Mouse (Mus musculus) liver, embryonic 11.5 days (tissue): Measurements from ENCODE around the gene Myom1. TPM values are rescaled to one million over a fixed set of nuclear protein-coding genes. Genes with fewer than 3 reads are reported as not detected.

Source experiments
- ATAC-seq: fragments of 200-750 bp; cut with Nextera tagmentation; replicated peaks from 2 replicates; pipeline ENCODE4 v1.8.0; 2017; ENCODE audit warnings: moderate number of reproducible peaks, mild to moderate bottlenecking, moderate TSS enrichment, moderate library complexity; ENCODE audit not compliant: low FRiP score
- DNase-seq: peaks from one replicate; pipeline ENCODE4 v3.0.0-alpha.2; 2017; ENCODE audit warnings: low spot score
- H3K27ac ChIP-seq: fragments of 300-500 bp; sonication (generic); 2 replicates; pipeline ENCODE4 v1.5.1; 2014; ENCODE audit warnings: mild to moderate bottlenecking, low read depth, low read length, control low read depth
- H3K27me3 ChIP-seq: fragments of 300-500 bp; sonication (generic); replicated peaks from 2 replicates; pipeline ENCODE4 v1.6.1; 2014; ENCODE audit warnings: low read length, mixed read lengths; ENCODE audit not compliant: control insufficient read depth, insufficient read depth
- H3K36me3 ChIP-seq: fragments of 300-500 bp; sonication (generic); 2 replicates; pipeline ENCODE4 v1.6.1; 2014; ENCODE audit warnings: mild to moderate bottlenecking, low read length, moderate library complexity, mixed read lengths; ENCODE audit not compliant: control insufficient read depth, insufficient read depth
- H3K4me1 ChIP-seq: fragments of 300-500 bp; sonication (generic); replicated peaks from 2 replicates; pipeline ENCODE4 v1.6.1; 2014; ENCODE audit warnings: low read length, mixed read lengths; ENCODE audit not compliant: control insufficient read depth, insufficient read depth
- H3K4me2 ChIP-seq: fragments of 300-500 bp; sonication (generic); 2 replicates; pipeline ENCODE4 v1.6.1; 2014; ENCODE audit warnings: mild to moderate bottlenecking, control low read depth, moderate library complexity
- H3K4me3 ChIP-seq: fragments of 300-500 bp; sonication (generic); 2 replicates; pipeline ENCODE4 v1.5.1; 2014; ENCODE audit warnings: low read depth, low read length, control low read depth
- H3K9ac ChIP-seq: fragments of 300-500 bp; sonication (generic); 2 replicates; pipeline ENCODE4 v1.6.1; 2014; ENCODE audit warnings: low read depth, low read length, control low read depth
- H3K9me3 ChIP-seq: fragments of 300-500 bp; sonication (generic); 2 replicates; pipeline ENCODE4 v1.6.1; 2016; ENCODE audit warnings: low read length, inconsistent platforms, mixed read lengths; ENCODE audit not compliant: control insufficient read depth
- WGBS: fragments of 180-500 bp; shearing (Covaris S2); extraction: QIAGEN DNeasy Blood & Tissue Kit; methylation state at CpG from one replicate; pipeline ENCODE4 v1.1.7; 2014; 5-methylcytosine and 5-hydroxymethylcytosine counted together
- polyA plus RNA-seq: library from polyadenylated mRNA; unstranded; fragments of >200 nt; fragmentation: Nextera tagmentation; extraction: Ambion mirVana; gene quantifications from 2 replicates; pipeline ENCODE4 v1.2.1, GENCODE M21; 2014

Myom1 gene
- polyA plus RNA-seq, 1 experiment from 2014 or later = 7.3 TPM

DNA sequence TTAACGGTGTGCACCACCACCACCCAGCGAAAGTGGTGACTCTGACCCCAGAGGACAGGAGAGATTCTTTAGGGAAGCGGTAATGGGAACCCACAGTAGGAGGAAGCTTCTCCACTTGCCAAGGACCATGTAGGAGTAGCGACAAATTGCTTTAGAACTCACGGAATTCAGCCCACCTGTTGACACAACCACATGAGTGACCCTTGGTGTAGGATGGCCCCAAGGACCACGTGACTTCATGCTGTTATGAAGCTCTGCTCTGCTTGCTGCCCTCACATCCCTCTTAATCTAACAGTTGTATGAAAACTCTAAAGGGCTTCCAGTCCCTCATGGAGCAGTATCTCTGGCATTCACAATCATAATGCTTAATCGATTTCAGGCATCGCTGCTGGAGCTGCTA lies 46.9 kb downstream of the Myom1 start:
- ATAC-seq (no peak), DNase-seq (no peak)
- H3K4me3 ChIP-seq = no peak overlapping the region
- 85% methylated on average over 8 of the region's 8 CpGs for WGBS
- H3K27ac ChIP-seq = no peak overlapping the region
- no peak overlapping the region for H3K9ac ChIP-seq
- no peaks in the 10 kb centered on the region for H3K4me1 ChIP-seq
- no peaks in the 10 kb centered on the region for H3K36me3 ChIP-seq
- no peaks in the 10 kb centered on the region for H3K27me3 ChIP-seq
- H3K4me2 ChIP-seq = no peak overlapping the region
- no peaks in the 10 kb centered on the region for H3K9me3 ChIP-seq

GRCm38 (mm10) chr17:71053134-71053708 lies 50.8 kb downstream of the Myom1 start:
- Histone ChIP-seq H3K9ac (no peak overlapping the region), H3K36me3 (0 out of 2 replicates have a peak, but pooled peaks cover 2% of the 10 kb centered on the region), H3K4me3 (no peak overlapping the region), H3K4me2 (no peak overlapping the region), H3K9me3 (no peaks in the 10 kb centered on the region), H3K27me3 (no peaks in the 10 kb centered on the region), H3K27ac (no peak overlapping the region), H3K4me1 (peaks cover 6% of the 10 kb centered on the region; the same call in 1 of the 2 replicates)
- peak; percentile 16 for DNase-seq
- WGBS = 84% methylated on average over 6 of the region's 6 CpGs
- ATAC-seq = no peak; the same call in 1 of the 2 replicates

GRCm38 (mm10) chr17:71055203-71055894 lies 52.9 kb downstream of the Myom1 start:
- H3K27ac ChIP-seq = no peak overlapping the region

GRCm38 (mm10) chr17:71056405-71056804 lies 54.0 kb downstream of the Myom1 start:
- H3K9ac ChIP-seq = no peak overlapping the region
- no peaks in the 10 kb centered on the region for H3K27me3 ChIP-seq
- WGBS = 36% methylated on average over 7 of the region's 7 CpGs
- no peak overlapping the region for H3K27ac ChIP-seq
- H3K9me3 ChIP-seq = no peaks in the 10 kb centered on the region
- peaks cover 6% of the 10 kb centered on the region; the same call in 1 of the 2 replicates for H3K4me1 ChIP-seq
- H3K36me3 ChIP-seq = 0 out of 2 replicates have a peak, but pooled peaks cover 2% of the 10 kb centered on the region
- no peak overlapping the region for H3K4me3 ChIP-seq
- no peak overlapping the region for H3K4me2 ChIP-seq
- DNase-seq = peak; percentile 31
- peak; percentile 74 for ATAC-seq

More at GRCm38 (mm10) chr17:71055203-71055894, 52.9 kb downstream of the Myom1 start:
- H3K9me3 ChIP-seq = no peaks in the 10 kb centered on the region
- no peak overlapping the region for H3K4me2 ChIP-seq
- no peak overlapping the region for H3K4me3 ChIP-seq
- peaks cover 6% of the 10 kb centered on the region; the same call in 1 of the 2 replicates for H3K4me1 ChIP-seq
- 0 out of 2 replicates have a peak, but pooled peaks cover 2% of the 10 kb centered on the region for H3K36me3 ChIP-seq
- peak; percentile 14 for DNase-seq
- no peak overlapping the region for H3K9ac ChIP-seq
- no peaks in the 10 kb centered on the region for H3K27me3 ChIP-seq
- ATAC-seq = no peak
- WGBS = 83% methylated on average over 8 of the region's 8 CpGs

DNA sequence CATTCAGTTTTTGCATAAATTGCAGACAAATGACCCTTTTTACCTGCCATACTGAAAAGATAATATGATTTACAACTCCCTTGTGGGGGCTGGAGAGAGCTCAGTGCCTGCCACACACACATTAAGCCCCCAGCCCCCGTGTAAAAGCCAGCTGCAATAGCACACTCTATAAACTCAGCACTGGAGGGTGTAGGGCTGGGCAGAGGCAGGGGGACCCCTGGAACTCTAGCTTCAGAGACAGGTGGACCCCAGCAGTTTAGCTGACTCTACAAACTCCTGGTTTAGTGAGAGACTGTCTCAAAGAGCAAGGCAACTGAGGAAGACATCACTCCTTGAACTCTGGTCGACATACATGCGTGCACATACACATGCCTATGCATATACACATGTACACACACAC lies 55.3 kb downstream of the Myom1 start:
- 81% methylated on average over 3 of the region's 3 CpGs for WGBS
- Histone ChIP-seq H3K4me2 (no peak overlapping the region), H3K27me3 (no peaks in the 10 kb centered on the region), H3K27ac (no peak overlapping the region), H3K36me3 (0 out of 2 replicates have a peak, but pooled peaks cover 2% of the 10 kb centered on the region), H3K4me3 (no peak overlapping the region), H3K9me3 (no peaks in the 10 kb centered on the region), H3K9ac (no peak overlapping the region), H3K4me1 (peaks cover 6% of the 10 kb centered on the region; the same call in 1 of the 2 replicates)
- no peak for DNase-seq
- no peak for ATAC-seq

- Histone ChIP-seq H3K4me1 (peaks cover 6% of the 10 kb centered on the region; the same call in 1 of the 2 replicates), H3K4me3 (no peak overlapping the region), H3K27me3 (no peaks in the 10 kb centered on the region), H3K4me2 (no peak overlapping the region), H3K9me3 (no peaks in the 10 kb centered on the region), H3K9ac (no peak overlapping the region), H3K36me3 (0 out of 2 replicates have a peak, but pooled peaks cover 2% of the 10 kb centered on the region), H3K27ac (no peak overlapping the region)
- DNase-seq = no peak
- 93% methylated on average over 3 of the region's 3 CpGs for WGBS
- no peak for ATAC-seq
Observed at GRCm38 (mm10) chr17:71059213-71059612, 56.8 kb downstream of the Myom1 start.

- Histone ChIP-seq H3K36me3 (no peaks in the 10 kb centered on the region), H3K4me2 (no peak overlapping the region), H3K9me3 (no peaks in the 10 kb centered on the region), H3K27me3 (no peaks in the 10 kb centered on the region), H3K27ac (no peak overlapping the region), H3K4me3 (no peak overlapping the region), H3K4me1 (no peaks in the 10 kb centered on the region), H3K9ac (no peak overlapping the region)
- no peak for DNase-seq
- ATAC-seq = no peak
- WGBS = 87% methylated on average over 5 of the region's 5 CpGs
Observed at GRCm38 (mm10) chr17:71062049-71062560, 59.7 kb downstream of the Myom1 start.

GRCm38 (mm10) chr17:71062870-71063602 lies 60.6 kb downstream of the Myom1 start:
- no peak overlapping the region for H3K4me2 ChIP-seq
- ATAC-seq (no peak), DNase-seq (peak; percentile 24)
- WGBS = 68% methylated on average over 13 of the region's 13 CpGs
- no peaks in the 10 kb centered on the region for H3K27me3 ChIP-seq
- no peaks in the 10 kb centered on the region for H3K4me1 ChIP-seq
- no peak overlapping the region for H3K9ac ChIP-seq
- H3K36me3 ChIP-seq = no peaks in the 10 kb centered on the region
- H3K9me3 ChIP-seq = no peaks in the 10 kb centered on the region
- no peak overlapping the region for H3K27ac ChIP-seq
- H3K4me3 ChIP-seq = no peak overlapping the region
